Mouse (Mus musculus): ENCODE measurements around the gene Xntrpc. TPM values are rescaled to one million over a fixed set of nuclear protein-coding genes. Genes with fewer than 3 reads are reported as not detected.
A peak's percentile ranks its signal among the peaks of the same experiment; 100 is the strongest.

Gene Xntrpc
- polyA plus RNA-seq, 1 experiment from 2014 or later = 0.99 TPM

- Histone ChIP-seq H3K9me3 (ENCODE audit: low read length) (no peaks in the 10 kb centered on the region), H3K9ac (replicated peaks; ENCODE audit: low read length) (no peak overlapping the region), H3K36me3 (ENCODE audit: insufficient read depth, low read length) (peaks cover 68% of the 10 kb centered on the region), H3K27me3 (ENCODE audit: insufficient read depth, low read length) (no peaks in the 10 kb centered on the region), H3K4me3 (ENCODE audit: low read length) (no peak overlapping the region), H3K4me1 (ENCODE audit: insufficient read depth, low read length) (no peaks in the 10 kb centered on the region), H3K27ac (ENCODE audit: low read length) (no peak overlapping the region), H3K4me2 (replicated peaks; ENCODE audit: low read depth, low read length) (no peak overlapping the region)
- 0 out of 2 replicates have a peak, but pooled peaks have one; percentile 35 for ATAC-seq (ENCODE audit: low FRiP score, low TSS enrichment)
- WGBS = 84% methylated on average over 7 of the region's 7 CpGs
Observed at GRCm38 (mm10) chr7:102076714-102077296, 11.3 kb downstream of the Xntrpc start.

- H3K27ac ChIP-seq (ENCODE audit: low read length) = no peak overlapping the region
- no peak overlapping the region for H3K4me3 ChIP-seq (ENCODE audit: low read length)
- H3K4me1 ChIP-seq (ENCODE audit: insufficient read depth, low read length) = no peaks in the 10 kb centered on the region
- ATAC-seq (ENCODE audit: low FRiP score, low TSS enrichment) = no peak
- H3K9ac ChIP-seq (replicated peaks; ENCODE audit: low read length) = no peak overlapping the region
- H3K4me2 ChIP-seq (replicated peaks; ENCODE audit: low read depth, low read length) = no peak overlapping the region
- WGBS = 76% methylated on average over 7 of the region's 7 CpGs
- no peaks in the 10 kb centered on the region for H3K9me3 ChIP-seq (ENCODE audit: low read length)
- peaks cover 75% of the 10 kb centered on the region for H3K36me3 ChIP-seq (ENCODE audit: insufficient read depth, low read length)
- no peaks in the 10 kb centered on the region for H3K27me3 ChIP-seq (ENCODE audit: insufficient read depth, low read length)
Observed at GRCm38 (mm10) chr7:102078517-102078916, 13.0 kb downstream of the Xntrpc start.

GRCm38 (mm10) chr7:102080311-102080710 lies 14.8 kb downstream of the Xntrpc start:
- H3K4me3 ChIP-seq (ENCODE audit: low read length) = no peak overlapping the region
- H3K27me3 ChIP-seq (ENCODE audit: insufficient read depth, low read length) = no peaks in the 10 kb centered on the region
- H3K9ac ChIP-seq (replicated peaks; ENCODE audit: low read length) = no peak overlapping the region
- no peak for ATAC-seq (ENCODE audit: low FRiP score, low TSS enrichment)
- no peaks in the 10 kb centered on the region for H3K9me3 ChIP-seq (ENCODE audit: low read length)
- H3K27ac ChIP-seq (ENCODE audit: low read length) = no peak overlapping the region
- WGBS = 85% methylated on average over 8 of the region's 8 CpGs
- H3K4me1 ChIP-seq (ENCODE audit: insufficient read depth, low read length) = no peaks in the 10 kb centered on the region
- H3K36me3 ChIP-seq (ENCODE audit: insufficient read depth, low read length) = peaks cover 72% of the 10 kb centered on the region
- H3K4me2 ChIP-seq (replicated peaks; ENCODE audit: low read depth, low read length) = no peak overlapping the region

- Histone ChIP-seq H3K9ac (replicated peaks; ENCODE audit: low read length) (no peak overlapping the region), H3K4me2 (replicated peaks; ENCODE audit: low read depth, low read length) (no peak overlapping the region), H3K27me3 (ENCODE audit: insufficient read depth, low read length) (no peaks in the 10 kb centered on the region), H3K36me3 (ENCODE audit: insufficient read depth, low read length) (peaks cover 63% of the 10 kb centered on the region), H3K4me3 (ENCODE audit: low read length) (no peak overlapping the region), H3K27ac (ENCODE audit: low read length) (no peak overlapping the region), H3K4me1 (ENCODE audit: insufficient read depth, low read length) (no peaks in the 10 kb centered on the region), H3K9me3 (ENCODE audit: low read length) (no peaks in the 10 kb centered on the region)
- ATAC-seq (ENCODE audit: low FRiP score, low TSS enrichment) = no peak
- 95% methylated on average over 5 of the region's 5 CpGs for WGBS
Observed at GRCm38 (mm10) chr7:102081784-102082183, 16.3 kb downstream of the Xntrpc start.

- 90% methylated on average over 5 of the region's 5 CpGs for WGBS
- Histone ChIP-seq H3K4me1 (ENCODE audit: insufficient read depth, low read length) (no peaks in the 10 kb centered on the region), H3K9ac (replicated peaks; ENCODE audit: low read length) (no peak within 1 kb of the TSS), H3K27ac (ENCODE audit: low read length) (no peak within 1 kb of the TSS), H3K4me3 (ENCODE audit: low read length) (no peak within 1 kb of the TSS), H3K9me3 (ENCODE audit: low read length) (no peaks in the 10 kb centered on the region), H3K36me3 (ENCODE audit: insufficient read depth, low read length) (peaks cover 53% of the 10 kb centered on the region), H3K4me2 (replicated peaks; ENCODE audit: low read depth, low read length) (no peak within 1 kb of the TSS), H3K27me3 (ENCODE audit: insufficient read depth, low read length) (no peaks in the 10 kb centered on the region)
- ATAC-seq (ENCODE audit: low FRiP score, low TSS enrichment) = no peak
Observed at GRCm38 (mm10) chr7:102082816-102083215, 17.3 kb downstream of the Xntrpc start, which contains the start of gene Trpc2. Gene Trpc2, plus strand, starts transcription at chr7:102083116.

- Histone ChIP-seq H3K36me3 (ENCODE audit: insufficient read depth, low read length) (peaks cover 52% of the 10 kb centered on the region), H3K27ac (ENCODE audit: low read length) (no peak overlapping the region), H3K4me2 (replicated peaks; ENCODE audit: low read depth, low read length) (no peak overlapping the region), H3K9me3 (ENCODE audit: low read length) (no peaks in the 10 kb centered on the region), H3K4me1 (ENCODE audit: insufficient read depth, low read length) (no peaks in the 10 kb centered on the region), H3K27me3 (ENCODE audit: insufficient read depth, low read length) (no peaks in the 10 kb centered on the region), H3K9ac (replicated peaks; ENCODE audit: low read length) (no peak overlapping the region), H3K4me3 (ENCODE audit: low read length) (no peak overlapping the region)
- ATAC-seq (ENCODE audit: low FRiP score, low TSS enrichment) = no peak
- 88% methylated on average over 26 of the region's 26 CpGs for WGBS
Observed at GRCm38 (mm10) chr7:102084041-102084696, 18.7 kb downstream of the Xntrpc start.

GRCm38 (mm10) chr7:102087336-102087735 lies 21.8 kb downstream of the Xntrpc start:
- H3K9me3 ChIP-seq (ENCODE audit: low read length) = no peaks in the 10 kb centered on the region
- no peak overlapping the region for H3K9ac ChIP-seq (replicated peaks; ENCODE audit: low read length)
- no peak overlapping the region for H3K27ac ChIP-seq (ENCODE audit: low read length)
- 86% methylated on average over 4 of the region's 4 CpGs for WGBS
- no peak overlapping the region for H3K4me2 ChIP-seq (replicated peaks; ENCODE audit: low read depth, low read length)
- no peak for ATAC-seq (ENCODE audit: low FRiP score, low TSS enrichment)
- H3K27me3 ChIP-seq (ENCODE audit: insufficient read depth, low read length) = no peaks in the 10 kb centered on the region
- H3K4me1 ChIP-seq (ENCODE audit: insufficient read depth, low read length) = no peaks in the 10 kb centered on the region
- no peak overlapping the region for H3K4me3 ChIP-seq (ENCODE audit: low read length)
- peaks cover 28% of the 10 kb centered on the region for H3K36me3 ChIP-seq (ENCODE audit: insufficient read depth, low read length)

- H3K36me3 ChIP-seq (ENCODE audit: insufficient read depth, low read length) = no peaks in the 10 kb centered on the region
- H3K4me1 ChIP-seq (ENCODE audit: insufficient read depth, low read length) = peaks cover 25% of the 10 kb centered on the region
- peak overlapping the region; percentile 54 for H3K9ac ChIP-seq (replicated peaks; ENCODE audit: low read length)
- 0 out of 2 replicates have a peak, but pooled peaks cover 3% of the 10 kb centered on the region for H3K27me3 ChIP-seq (ENCODE audit: insufficient read depth, low read length)
- peak overlapping the region; percentile 44 for H3K4me3 ChIP-seq (ENCODE audit: low read length)
- peak overlapping the region; percentile 69 for H3K27ac ChIP-seq (ENCODE audit: low read length)
- WGBS = 2% methylated on average over 30 of the region's 30 CpGs
- peak overlapping the region; percentile 69 for H3K4me2 ChIP-seq (replicated peaks; ENCODE audit: low read depth, low read length)
- H3K9me3 ChIP-seq (ENCODE audit: low read length) = no peaks in the 10 kb centered on the region
- peak; percentile 83 for ATAC-seq (ENCODE audit: low FRiP score, low TSS enrichment)
Observed at GRCm38 (mm10) chr7:102099760-102100661, 34.5 kb downstream of the Xntrpc start.

GRCm38 (mm10) chr7:102100868-102101267 lies 35.4 kb downstream of the Xntrpc start:
- H3K9ac ChIP-seq (replicated peaks; ENCODE audit: low read length) = no peak overlapping the region
- H3K36me3 ChIP-seq (ENCODE audit: insufficient read depth, low read length) = no peaks in the 10 kb centered on the region
- H3K27me3 ChIP-seq (ENCODE audit: insufficient read depth, low read length) = 0 out of 2 replicates have a peak, but pooled peaks cover 3% of the 10 kb centered on the region
- H3K4me3 ChIP-seq (ENCODE audit: low read length) = no peak overlapping the region
- peaks cover 25% of the 10 kb centered on the region for H3K4me1 ChIP-seq (ENCODE audit: insufficient read depth, low read length)
- ATAC-seq (ENCODE audit: low FRiP score, low TSS enrichment) = no peak
- WGBS = 33% methylated on average over 5 of the region's 5 CpGs
- peak overlapping the region; percentile 69 for H3K27ac ChIP-seq (ENCODE audit: low read length)
- no peak overlapping the region for H3K4me2 ChIP-seq (replicated peaks; ENCODE audit: low read depth, low read length)
- no peaks in the 10 kb centered on the region for H3K9me3 ChIP-seq (ENCODE audit: low read length)

Data from kidney, embryonic 16.5 days (tissue).